Comparison of ENCODE assay signal across 43 mouse cellular contexts in genomic region chr19:44132917-44133316, GRCm38 (mm10). TPM values are rescaled to one million over a fixed set of nuclear protein-coding genes. Genes with fewer than 3 reads are reported as not detected.
"Had no signal": no experiment of that assay in that cellular context is flagged by ENCODE, and none has a peak within 500 bp of the region (broad histone marks: within the 10 kb centered on the region; RNA-seq: fewer than 3 reads in every experiment).

No protein-coding gene starts in this region.

- H3K27me3 ChIP-seq: heart, embryonic 12.5 days; heart, embryonic 13.5 days; heart, embryonic 15.5 days; hindbrain, embryonic 12.5 days; hindbrain, embryonic 13.5 days; hindbrain, embryonic 15.5 days; intestine, embryonic 15.5 days; kidney, embryonic 15.5 days had no signal

- H3K4me3 ChIP-seq: heart, embryonic 12.5 days; heart, embryonic 13.5 days; heart, embryonic 15.5 days; hindbrain, embryonic 10.5 days; hindbrain, embryonic 12.5 days; hindbrain, embryonic 13.5 days; hindbrain, embryonic 15.5 days; intestine, embryonic 15.5 days; kidney, embryonic 15.5 days; layer of hippocampus, adult 2 months; left cerebral cortex, adult 2 months had no signal

- H3K27ac ChIP-seq: heart, embryonic 13.5 days; heart, embryonic 15.5 days; hindbrain, embryonic 10.5 days; hindbrain, embryonic 12.5 days; hindbrain, embryonic 13.5 days; hindbrain, embryonic 14.5 days; hindbrain, embryonic 15.5 days; hindbrain, postnatal 0 days; intestine, embryonic 15.5 days; kidney, embryonic 15.5 days; kidney, postnatal 0 days; layer of hippocampus, adult 2 months; left cerebral cortex, adult 2 months had no signal

- DNase-seq: heart, postnatal 10 days; heart, postnatal 14 days; heart, postnatal 36 days; heart, postnatal 4 days; kidney, adult 11 months; kidney, adult 18-20 months; kidney, adult 2 months; kidney, adult 8-10 months; kidney, adult 9 months; kidney, postnatal 10 days; kidney, postnatal 14 days; kidney, postnatal 25 days; kidney, postnatal 36 days; kidney, postnatal 4 days; layer of hippocampus, adult 9-11 months; layer of hippocampus, postnatal 36 days had no signal

- H3K9me3 ChIP-seq: heart, embryonic 12.5 days; heart, embryonic 13.5 days; heart, embryonic 15.5 days; hindbrain, embryonic 10.5 days; hindbrain, embryonic 12.5 days; hindbrain, embryonic 13.5 days; hindbrain, embryonic 15.5 days; intestine, embryonic 15.5 days; kidney, embryonic 15.5 days had no signal

- H3K9ac ChIP-seq: heart, embryonic 12.5 days; heart, embryonic 13.5 days; heart, embryonic 15.5 days; hindbrain, embryonic 12.5 days; hindbrain, embryonic 13.5 days; hindbrain, embryonic 14.5 days; hindbrain, embryonic 15.5 days; intestine, embryonic 15.5 days; kidney, embryonic 15.5 days had no signal

- H3K4me2 ChIP-seq: heart, embryonic 11.5 days; heart, embryonic 12.5 days; heart, embryonic 13.5 days; heart, embryonic 15.5 days; hindbrain, embryonic 12.5 days; hindbrain, embryonic 13.5 days; hindbrain, embryonic 14.5 days; hindbrain, embryonic 15.5 days; intestine, embryonic 15.5 days; kidney, embryonic 15.5 days had no signal

- ATAC-seq: hindbrain, embryonic 16.5 days; hindbrain, postnatal 0 days; inflammation-experienced regulatory T-cells, adult 6 months; intestine, embryonic 15.5 days; intestine, embryonic 16.5 days; intestine, postnatal 0 days had no signal

RNA-seq across cellular contexts. Expression of gene Pkd2l1, which starts 59.3 kb away (rescaled TPM):
- total RNA-seq: heart, postnatal 10 days; heart, postnatal 14 days; heart, postnatal 25 days; heart, postnatal 36 days; heart, postnatal 4 days; hematopoietic stem cell, adult 5-6 weeks; layer of hippocampus, postnatal 14 days had no signal
- polyA plus RNA-seq: heart, embryonic 11.5 days; heart, embryonic 12.5 days; heart, embryonic 14.5 days; heart, embryonic 15.5 days; heart, embryonic 16.5 days; heart, postnatal 0 days; intestine, embryonic 15.5 days; intestine, embryonic 16.5 days; intestine, postnatal 0 days; kidney, embryonic 14.5 days; kidney, embryonic 16.5 days had no signal
